ENCODE assay signal across 8 mouse cellular contexts in genomic region chr4:132974904-132975303, GRCm38 (mm10). TPM values are rescaled to one million over a fixed set of nuclear protein-coding genes. Genes with fewer than 3 reads are reported as not detected.
A peak's percentile ranks its signal among the peaks of the same experiment; 100 is the strongest.
DNase-seq lines count a peak whose midpoint lies in the region; ATAC-seq and TF ChIP-seq lines count a peak whose summit lies in the region.

No protein-coding gene starts in this region.

- no peaks in the 10 kb centered on the region for H3K9me3 ChIP-seq in embryonic facial prominence, embryonic 11.5 days (replicated peaks; ENCODE audit: control insufficient read depth, low read length)
- no peaks in the 10 kb centered on the region for H3K9me3 ChIP-seq in limb, embryonic 12.5 days
- no peaks in the 10 kb centered on the region for H3K9me3 ChIP-seq in midbrain, embryonic 15.5 days
- no peaks in the 10 kb centered on the region for H3K9me3 ChIP-seq in stomach, postnatal 0 days (ENCODE audit: control insufficient read depth, low read length)

- H3K4me1 ChIP-seq in embryonic facial prominence, embryonic 11.5 days (ENCODE audit: control insufficient read depth, insufficient read depth, low read length): no peaks in the 10 kb centered on the region; the same call in 1 of the 2 replicates
- peaks cover 24% of the 10 kb centered on the region for H3K4me1 ChIP-seq in limb, embryonic 12.5 days (replicated peaks)
- peaks cover 29% of the 10 kb centered on the region for H3K4me1 ChIP-seq in midbrain, embryonic 15.5 days
- 0 out of 2 replicates have a peak, but pooled peaks cover 2% of the 10 kb centered on the region for H3K4me1 ChIP-seq in stomach, postnatal 0 days (replicated peaks; ENCODE audit: control insufficient read depth, insufficient read depth)

- no peaks in the 10 kb centered on the region for H3K36me3 ChIP-seq in embryonic facial prominence, embryonic 11.5 days (replicated peaks; ENCODE audit: control insufficient read depth, insufficient read depth, low read depth, low read length)
- H3K36me3 ChIP-seq in limb, embryonic 12.5 days: no peaks in the 10 kb centered on the region
- H3K36me3 ChIP-seq in midbrain, embryonic 15.5 days (replicated peaks): no peaks in the 10 kb centered on the region
- no peaks in the 10 kb centered on the region for H3K36me3 ChIP-seq in stomach, postnatal 0 days (ENCODE audit: control insufficient read depth, insufficient read depth, low read length)

- peak; percentile 84 for DNase-seq in 3134 (ENCODE audit: extremely low read depth, insufficient read length, low spot score)
- DNase-seq in adrenal gland, postnatal 14 days: peak; percentile 94
- DNase-seq in embryonic facial prominence, embryonic 11.5 days (ENCODE audit: low spot score): peak; percentile 79
- peak; percentile 67 to 77 for DNase-seq in heart, adult 9 months (ENCODE audit: low spot score in 2 of 2)
- DNase-seq in kidney, adult 8-10 months: peak; percentile 92 to 93
- DNase-seq in stomach, postnatal 0 days (ENCODE audit: low spot score): peak; percentile 52

- H3K27ac ChIP-seq in embryonic facial prominence, embryonic 11.5 days (replicated peaks; ENCODE audit: low read depth, low read length): no peak overlapping the region
- H3K27ac ChIP-seq in limb, embryonic 12.5 days: 0 out of 2 replicates have a peak overlapping the region, but pooled peaks have one; percentile 29
- 0 out of 2 replicates have a peak overlapping the region, but pooled peaks have one; percentile 9 for H3K27ac ChIP-seq in midbrain, embryonic 15.5 days
- no peak overlapping the region for H3K27ac ChIP-seq in stomach, postnatal 0 days (replicated peaks)

- no peak for TF ChIP-seq CTCF in stomach, postnatal 0 days (IDR thresholded peaks at IDR 0.05; ENCODE audit: low read depth)

- no peak for ATAC-seq in embryonic facial prominence, embryonic 11.5 days (replicated peaks; ENCODE audit: insufficient number of reproducible peaks, low FRiP score, low TSS enrichment, low read depth)
- ATAC-seq in limb, embryonic 12.5 days (ENCODE audit: insufficient number of reproducible peaks, insufficient read depth, low FRiP score, low TSS enrichment, low read depth): no peak
- no peak for ATAC-seq in midbrain, embryonic 15.5 days (replicated peaks)
- peak; percentile 17; the same call in 1 of the 2 replicates for ATAC-seq in stomach, postnatal 0 days (ENCODE audit: low FRiP score, low TSS enrichment)

- peaks cover 7% of the 10 kb centered on the region for H3K27me3 ChIP-seq in embryonic facial prominence, embryonic 11.5 days (ENCODE audit: control insufficient read depth, insufficient read depth, low read length)
- H3K27me3 ChIP-seq in limb, embryonic 12.5 days: peaks cover 45% of the 10 kb centered on the region
- H3K27me3 ChIP-seq in midbrain, embryonic 15.5 days (replicated peaks): peaks cover 9% of the 10 kb centered on the region; the same call in 1 of the 2 replicates
- H3K27me3 ChIP-seq in stomach, postnatal 0 days (ENCODE audit: control insufficient read depth, insufficient read depth, low read length): no peaks in the 10 kb centered on the region; the same call in 1 of the 2 replicates

- peak overlapping the region; percentile 41 for H3K9ac ChIP-seq in embryonic facial prominence, embryonic 11.5 days (replicated peaks; ENCODE audit: low read length)
- no peak overlapping the region; the same call in 1 of the 2 replicates for H3K9ac ChIP-seq in limb, embryonic 12.5 days (replicated peaks)
- no peak overlapping the region for H3K9ac ChIP-seq in midbrain, embryonic 15.5 days
- H3K9ac ChIP-seq in stomach, postnatal 0 days (ENCODE audit: low read length): peak overlapping the region; percentile 35; the same call in 1 of the 2 replicates

- H3K4me3 ChIP-seq in embryonic facial prominence, embryonic 11.5 days (ENCODE audit: low read depth, low read length): peak overlapping the region; percentile 17
- peak overlapping the region; percentile 29 for H3K4me3 ChIP-seq in limb, embryonic 12.5 days (replicated peaks)
- 0 out of 2 replicates have a peak overlapping the region, but pooled peaks have one; percentile 6 for H3K4me3 ChIP-seq in midbrain, embryonic 15.5 days
- H3K4me3 ChIP-seq in stomach, postnatal 0 days (ENCODE audit: low read depth, low read length): no peak overlapping the region

- 1% methylated on average over 15 of the region's 15 CpGs for WGBS in embryonic facial prominence, embryonic 11.5 days
- 1% methylated on average over 15 of the region's 15 CpGs for WGBS in limb, embryonic 12.5 days
- whole genome bisulfite sequencing in midbrain, embryonic 15.5 days: under 1% methylated on average over 15 of the region's 15 CpGs
- 10% methylated on average over 15 of the region's 15 CpGs for WGBS in stomach, postnatal 0 days

- peak overlapping the region; percentile 40 for H3K4me2 ChIP-seq in embryonic facial prominence, embryonic 11.5 days (ENCODE audit: low read depth, low read length)
- H3K4me2 ChIP-seq in limb, embryonic 12.5 days: peak overlapping the region; percentile 49
- peak overlapping the region; percentile 29 for H3K4me2 ChIP-seq in midbrain, embryonic 15.5 days
- H3K4me2 ChIP-seq in stomach, postnatal 0 days (replicated peaks; ENCODE audit: low read depth): peak overlapping the region; percentile 39

- no peak for TF ChIP-seq EP300 in stomach, postnatal 0 days (optimal IDR thresholded peaks at IDR 0.05)

RNA-seq across cellular contexts. Expression of gene Fgr, which starts 1.0 kb away (rescaled TPM):
- 0.78 and 1.8 TPM in 2 replicates for total RNA-seq in adrenal gland, postnatal 14 days (2021)
- 0.08 and 0.20 TPM in 2 replicates for polyA plus RNA-seq in embryonic facial prominence, embryonic 11.5 days (2014; fragmentation: Nextera tagmentation; extraction: Ambion mirVana)
- 0.26 and 0.36 TPM in 2 replicates for polyA plus RNA-seq in limb, embryonic 12.5 days (2016; fragmentation: Nextera tagmentation; extraction: Ambion mirVana)
- polyA plus RNA-seq in midbrain, embryonic 15.5 days (2015; fragmentation: Nextera tagmentation; extraction: Ambion mirVana): 0.06 and 0.27 TPM in 2 replicates
- 0.15 and 0.18 TPM in 2 replicates for polyA plus RNA-seq in stomach, postnatal 0 days (2015; fragmentation: Nextera tagmentation; extraction: Ambion mirVana)

RNA-seq across cellular contexts. Expression of gene Ahdc1, which starts 36.2 kb away (rescaled TPM):
- total RNA-seq in adrenal gland, postnatal 14 days (2021): 65.0 and 71.9 TPM in 2 replicates
- polyA plus RNA-seq in embryonic facial prominence, embryonic 11.5 days (2014; fragmentation: Nextera tagmentation; extraction: Ambion mirVana): 6.6 and 7.7 TPM in 2 replicates
- 13.2 and 14.5 TPM in 2 replicates for polyA plus RNA-seq in limb, embryonic 12.5 days (2016; fragmentation: Nextera tagmentation; extraction: Ambion mirVana)
- 13.5 and 14.4 TPM in 2 replicates for polyA plus RNA-seq in midbrain, embryonic 15.5 days (2015; fragmentation: Nextera tagmentation; extraction: Ambion mirVana)
- 2.8 and 3.2 TPM in 2 replicates for polyA plus RNA-seq in stomach, postnatal 0 days (2015; fragmentation: Nextera tagmentation; extraction: Ambion mirVana)

RNA-seq across cellular contexts. Expression of gene Fam76a, which starts 52.5 kb away (rescaled TPM):
- total RNA-seq in adrenal gland, postnatal 14 days (2021): 32.6 and 33.8 TPM in 2 replicates
- polyA plus RNA-seq in embryonic facial prominence, embryonic 11.5 days (2014; fragmentation: Nextera tagmentation; extraction: Ambion mirVana): 26.3 and 36.6 TPM in 2 replicates
- 25.8 and 31.7 TPM in 2 replicates for polyA plus RNA-seq in limb, embryonic 12.5 days (2016; fragmentation: Nextera tagmentation; extraction: Ambion mirVana)
- 44.6 and 45.6 TPM in 2 replicates for polyA plus RNA-seq in midbrain, embryonic 15.5 days (2015; fragmentation: Nextera tagmentation; extraction: Ambion mirVana)
- polyA plus RNA-seq in stomach, postnatal 0 days (2015; fragmentation: Nextera tagmentation; extraction: Ambion mirVana): 33.3 and 34.3 TPM in 2 replicates

Comparison
In these comparisons a context has a peak if more than half of its experiments do, and no peak if none do; other contexts are left out.
1. H3K27ac ChIP-seq: peak in limb, embryonic 12.5 days (single experiment) and midbrain, embryonic 15.5 days (single experiment); none in embryonic facial prominence, embryonic 11.5 days (single experiment) and stomach, postnatal 0 days (single experiment).
2. H3K9ac ChIP-seq: peak in embryonic facial prominence, embryonic 11.5 days (single experiment) and stomach, postnatal 0 days (single experiment); none in limb, embryonic 12.5 days (single experiment) and midbrain, embryonic 15.5 days (single experiment).
3. Peak in every context shown above with its lines, with median percentiles within 50 percentile points of each other: DNase-seq and H3K4me2 ChIP-seq.